Mouse (Mus musculus): ENCODE measurements around the gene Rnf220. TPM values are rescaled to one million over a fixed set of nuclear protein-coding genes. Genes with fewer than 3 reads are reported as not detected.

The Rnf220 gene
- polyA plus RNA-seq, 1 experiment from 2014 or later, result 76.1 TPM

- DNase-seq (no peak), ATAC-seq (ENCODE audit: insufficient read depth) (no peak)
- Histone ChIP-seq H3K27ac (ENCODE audit: low read depth) (no peak overlapping the region), H3K4me2 (no peak overlapping the region), H3K36me3 (ENCODE audit: insufficient read depth) (no peaks in the 10 kb centered on the region), H3K4me3 (ENCODE audit: low read depth, low read length) (no peak overlapping the region), H3K4me1 (ENCODE audit: insufficient read depth) (no peaks in the 10 kb centered on the region), H3K9me3 (ENCODE audit: low read depth, low read length) (no peaks in the 10 kb centered on the region), H3K9ac (no peak overlapping the region), H3K27me3 (ENCODE audit: insufficient read depth, low read length) (no peaks in the 10 kb centered on the region)
- WGBS, result 90% methylated on average over 19 of the region's 19 CpGs
- no peak for TF ChIP-seq CTCF (IDR thresholded peaks at IDR 0.05; ENCODE audit: low read depth)
These were observed 129.5 kb downstream of the Rnf220 start for GRCm38 (mm10) chr4:117367365-117367764.

GRCm38 (mm10) chr4:117362085-117362484, 134.8 kb downstream of the Rnf220 start:
- Histone ChIP-seq H3K4me2 (no peak overlapping the region), H3K4me1 (ENCODE audit: insufficient read depth) (no peaks in the 10 kb centered on the region), H3K9ac (no peak overlapping the region), H3K4me3 (ENCODE audit: low read depth, low read length) (no peak overlapping the region), H3K9me3 (ENCODE audit: low read depth, low read length) (no peaks in the 10 kb centered on the region), H3K27ac (ENCODE audit: low read depth) (no peak overlapping the region), H3K36me3 (ENCODE audit: insufficient read depth) (no peaks in the 10 kb centered on the region), H3K27me3 (ENCODE audit: insufficient read depth, low read length) (no peaks in the 10 kb centered on the region)
- TF ChIP-seq CTCF (IDR thresholded peaks at IDR 0.05; ENCODE audit: low read depth), result no peak
- ATAC-seq (ENCODE audit: insufficient read depth) (no peak), DNase-seq (no peak)
- 50% methylated on average over 5 of the region's 5 CpGs for WGBS

GRCm38 (mm10) chr4:117361558-117361873, 135.3 kb downstream of the Rnf220 start:
- no peak overlapping the region for H3K4me3 ChIP-seq (ENCODE audit: low read depth, low read length)
- DNase-seq, result no peak
- H3K4me2 ChIP-seq, result no peak overlapping the region
- H3K9me3 ChIP-seq (ENCODE audit: low read depth, low read length), result no peaks in the 10 kb centered on the region
- TF ChIP-seq CTCF (IDR thresholded peaks at IDR 0.05; ENCODE audit: low read depth), result no peak
- WGBS, result 41% methylated on average over 7 of the region's 7 CpGs
- H3K27ac ChIP-seq (ENCODE audit: low read depth), result no peak overlapping the region
- ATAC-seq (ENCODE audit: insufficient read depth), result no peak
- H3K36me3 ChIP-seq (ENCODE audit: insufficient read depth), result no peaks in the 10 kb centered on the region
- H3K9ac ChIP-seq, result no peak overlapping the region
- H3K27me3 ChIP-seq (ENCODE audit: insufficient read depth, low read length), result no peaks in the 10 kb centered on the region
- H3K4me1 ChIP-seq (ENCODE audit: insufficient read depth), result no peaks in the 10 kb centered on the region

- Histone ChIP-seq H3K4me1 (ENCODE audit: insufficient read depth) (no peaks in the 10 kb centered on the region), H3K36me3 (ENCODE audit: insufficient read depth) (no peaks in the 10 kb centered on the region), H3K9me3 (ENCODE audit: low read depth, low read length) (no peaks in the 10 kb centered on the region), H3K27ac (ENCODE audit: low read depth) (no peak overlapping the region), H3K9ac (no peak overlapping the region), H3K4me2 (no peak overlapping the region), H3K27me3 (ENCODE audit: insufficient read depth, low read length) (no peaks in the 10 kb centered on the region), H3K4me3 (ENCODE audit: low read depth, low read length) (no peak overlapping the region)
- no peak for TF ChIP-seq CTCF (IDR thresholded peaks at IDR 0.05; ENCODE audit: low read depth)
- no peak for ATAC-seq (ENCODE audit: insufficient read depth)
- 48% methylated on average over 16 of the region's 16 CpGs for WGBS
- DNase-seq, result peak; percentile 65
These were observed 135.9 kb downstream of the Rnf220 start for GRCm38 (mm10) chr4:117360713-117361557.

- DNase-seq (no peak), ATAC-seq (ENCODE audit: insufficient read depth) (no peak)
- no peaks in the 10 kb centered on the region for H3K27me3 ChIP-seq (ENCODE audit: insufficient read depth, low read length)
- no peaks in the 10 kb centered on the region for H3K36me3 ChIP-seq (ENCODE audit: insufficient read depth)
- no peak overlapping the region for H3K9ac ChIP-seq
- 72% methylated on average over 17 of the region's 17 CpGs for WGBS
- no peaks in the 10 kb centered on the region for H3K4me1 ChIP-seq (ENCODE audit: insufficient read depth)
- no peak overlapping the region for H3K4me2 ChIP-seq
- no peak for TF ChIP-seq CTCF (IDR thresholded peaks at IDR 0.05; ENCODE audit: low read depth)
- H3K4me3 ChIP-seq (ENCODE audit: low read depth, low read length), result no peak overlapping the region
- H3K9me3 ChIP-seq (ENCODE audit: low read depth, low read length), result no peaks in the 10 kb centered on the region
- H3K27ac ChIP-seq (ENCODE audit: low read depth), result no peak overlapping the region
These were observed 137.0 kb downstream of the Rnf220 start for GRCm38 (mm10) chr4:117359803-117360382.

- Histone ChIP-seq H3K9me3 (ENCODE audit: low read depth, low read length) (no peaks in the 10 kb centered on the region), H3K4me2 (no peak overlapping the region), H3K27ac (ENCODE audit: low read depth) (no peak overlapping the region), H3K27me3 (ENCODE audit: insufficient read depth, low read length) (no peaks in the 10 kb centered on the region), H3K4me3 (ENCODE audit: low read depth, low read length) (no peak overlapping the region), H3K4me1 (ENCODE audit: insufficient read depth) (no peaks in the 10 kb centered on the region), H3K9ac (no peak overlapping the region), H3K36me3 (ENCODE audit: insufficient read depth) (no peaks in the 10 kb centered on the region)
- ATAC-seq (ENCODE audit: insufficient read depth) (no peak), DNase-seq (no peak)
- TF ChIP-seq CTCF (IDR thresholded peaks at IDR 0.05; ENCODE audit: low read depth), result no peak
- WGBS, result 49% methylated on average over 7 of the region's 7 CpGs
These were observed 138.9 kb downstream of the Rnf220 start for GRCm38 (mm10) chr4:117357917-117358316.

GRCm38 (mm10) chr4:117357104-117357503, 139.7 kb downstream of the Rnf220 start:
- H3K27ac ChIP-seq (ENCODE audit: low read depth), result no peak overlapping the region
- WGBS, result 64% methylated on average over 5 of the region's 5 CpGs

More at GRCm38 (mm10) chr4:117357104-117357503, 139.7 kb downstream of the Rnf220 start:
- Histone ChIP-seq H3K9me3 (ENCODE audit: low read depth, low read length) (no peaks in the 10 kb centered on the region), H3K27me3 (ENCODE audit: insufficient read depth, low read length) (no peaks in the 10 kb centered on the region), H3K4me1 (ENCODE audit: insufficient read depth) (no peaks in the 10 kb centered on the region), H3K9ac (no peak overlapping the region), H3K36me3 (ENCODE audit: insufficient read depth) (no peaks in the 10 kb centered on the region), H3K4me2 (no peak overlapping the region), H3K4me3 (ENCODE audit: low read depth, low read length) (no peak overlapping the region)
- no peak for DNase-seq
- TF ChIP-seq CTCF (IDR thresholded peaks at IDR 0.05; ENCODE audit: low read depth), result no peak
- no peak for ATAC-seq (ENCODE audit: insufficient read depth)
